Mouse (Mus musculus) megakaryocyte-erythroid progenitor cell, adult 5 weeks (primary cell): Measurements from ENCODE around the gene Cdh9. TPM values are rescaled to one million over a fixed set of nuclear protein-coding genes. Genes with fewer than 3 reads are reported as not detected.

ENCODE experiments used
- polyA plus RNA-seq: library from polyadenylated mRNA; stranded (reverse); fragments of >175 nt; gene quantifications from 2 replicates; pipeline ENCODE4 v1.2.3, GENCODE M21; 2012

The Cdh9 gene
- polyA plus RNA-seq = not detected in 2 replicates

DNA sequence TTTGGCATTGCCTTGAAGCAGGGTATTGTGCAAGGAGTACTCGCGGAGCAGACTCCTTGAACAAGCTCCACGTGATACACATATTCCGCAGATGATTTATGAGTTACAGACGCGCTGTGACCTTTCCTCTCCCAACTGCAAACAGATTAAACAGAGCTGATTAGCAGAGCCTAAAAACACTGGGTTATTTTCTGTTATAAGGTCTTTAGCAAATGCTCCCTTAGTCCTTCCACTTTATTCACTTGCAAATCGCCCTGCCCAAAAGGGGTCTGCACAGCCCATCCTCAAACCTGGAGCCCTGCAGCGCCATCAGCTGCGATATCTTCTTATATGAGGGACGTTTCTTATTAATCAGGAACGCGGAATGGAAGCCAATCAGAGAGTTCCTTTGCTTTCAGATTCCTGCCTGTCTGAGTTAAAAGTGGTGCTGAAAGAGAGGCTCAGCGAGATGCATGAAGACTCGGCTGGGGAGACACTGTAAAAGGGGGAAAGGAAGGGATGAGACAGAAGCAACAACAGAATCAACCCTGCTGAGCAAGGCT lies at the start of gene Cdh9:
Gene Cdh9, plus strand, starts transcription at position 287 of the 542 bp plus-strand sequence.

